Mouse (Mus musculus) midbrain, embryonic 14.5 days (tissue): ENCODE results near the gene Carns1. TPM values are rescaled to one million over a fixed set of nuclear protein-coding genes. Genes with fewer than 3 reads are reported as not detected.

Source experiments
- ATAC-seq: fragments of 200-750 bp; cut with Nextera tagmentation; 2 replicates; pipeline ENCODE4 v1.8.0; 2017; ENCODE audit warnings: moderate number of reproducible peaks, moderate library complexity; ENCODE audit not compliant: low FRiP score, low TSS enrichment
- DNase-seq: peaks from one replicate; pipeline ENCODE4 v3.0.0-alpha.2; 2015
- H3K27ac ChIP-seq: fragments of 300-500 bp; sonication (generic); replicated peaks from 2 replicates; pipeline ENCODE4 v1.5.1; 2014; ENCODE audit warnings: mild to moderate bottlenecking, low read depth, low read length, moderate library complexity
- H3K27me3 ChIP-seq: fragments of 300-500 bp; sonication (generic); 2 replicates; pipeline ENCODE4 v1.6.1; 2014; ENCODE audit warnings: low read length, control low read depth, mixed read lengths; ENCODE audit not compliant: control insufficient read depth, insufficient read depth
- H3K36me3 ChIP-seq: fragments of 300-500 bp; sonication (generic); 2 replicates; pipeline ENCODE4 v1.6.1; 2014; ENCODE audit warnings: low read length, control low read depth; ENCODE audit not compliant: control insufficient read depth, insufficient read depth
- H3K4me1 ChIP-seq: fragments of 300-500 bp; sonication (generic); 2 replicates; pipeline ENCODE4 v1.6.1; 2014; ENCODE audit warnings: mild to moderate bottlenecking, antibody characterized with exemption, low read length, control low read depth; ENCODE audit not compliant: control insufficient read depth, insufficient read depth
- H3K4me2 ChIP-seq: fragments of 300-500 bp; sonication (generic); 2 replicates; pipeline ENCODE4 v1.6.1; 2014; ENCODE audit warnings: mild to moderate bottlenecking, low read length, moderate library complexity
- H3K4me3 ChIP-seq: fragments of 300-500 bp; sonication (generic); replicated peaks from 2 replicates; pipeline ENCODE4 v1.5.1; 2014; ENCODE audit warnings: low read depth, low read length
- H3K9ac ChIP-seq: fragments of 300-500 bp; sonication (generic); replicated peaks from 2 replicates; pipeline ENCODE4 v1.6.1; 2014; ENCODE audit warnings: mild to moderate bottlenecking, low read length, moderate library complexity
- H3K9me3 ChIP-seq: fragments of 300-500 bp; sonication (generic); 2 replicates; pipeline ENCODE4 v1.6.1; 2016; ENCODE audit warnings: low read length, control low read depth, mixed read lengths; ENCODE audit not compliant: control insufficient read depth
- WGBS: fragments of 180-500 bp; shearing (Covaris S2); extraction: QIAGEN DNeasy Blood & Tissue Kit; methylation state at CpG from one replicate; pipeline ENCODE4 v1.1.7; 2014; 5-methylcytosine and 5-hydroxymethylcytosine counted together
- polyA plus RNA-seq: library from polyadenylated mRNA; unstranded; fragments of >200 nt; fragmentation: Nextera tagmentation; extraction: Ambion mirVana; gene quantifications from 2 replicates; pipeline ENCODE4 v1.2.1, GENCODE M21; 2014

Gene Carns1
- polyA plus RNA-seq, 1 experiment from 2014 or later, result 6.0 TPM

DNA sequence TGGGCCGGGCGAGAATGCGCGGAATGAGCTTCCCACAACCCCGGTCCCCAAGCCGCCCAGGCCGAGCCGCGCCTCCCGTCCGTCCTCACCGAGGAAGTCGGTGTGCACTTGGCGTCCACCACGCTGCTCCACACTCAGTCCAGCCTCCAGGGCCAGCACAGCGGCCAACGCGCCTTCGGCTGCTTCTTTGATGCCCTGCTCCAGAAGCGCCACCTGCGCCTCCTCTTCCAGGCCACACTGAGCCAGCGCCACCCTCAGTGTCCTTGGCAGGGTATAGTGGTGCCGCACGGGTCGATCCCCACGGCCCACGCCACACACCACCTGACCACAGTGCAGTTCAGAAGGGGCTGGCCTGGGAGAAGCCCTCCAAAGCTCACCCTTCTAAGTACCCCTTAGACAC lies 5.5 kb downstream of the Carns1 start:
- no peak for DNase-seq
- H3K36me3 ChIP-seq, result no peaks in the 10 kb centered on the region

DNA sequence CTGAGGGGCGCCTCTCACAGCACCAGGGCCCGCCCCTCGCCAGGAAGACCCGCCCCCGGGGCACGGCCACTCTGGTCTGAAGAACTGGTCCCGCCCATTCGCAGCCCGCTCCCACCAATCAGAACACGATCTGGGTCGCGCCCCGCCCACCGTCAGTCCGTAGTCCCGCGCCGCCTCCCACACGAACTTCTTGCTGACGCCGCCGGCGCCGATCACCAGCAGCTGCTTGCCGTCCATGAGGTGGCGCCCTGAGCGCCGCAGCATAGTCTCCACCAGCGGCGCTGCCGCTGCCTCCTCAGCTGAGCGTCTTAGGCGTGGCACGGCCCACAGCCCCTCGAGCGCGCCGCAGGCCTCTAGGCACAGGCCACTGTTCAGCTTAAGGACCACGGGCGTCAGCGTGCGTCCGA lies 5.9 kb downstream of the Carns1 start:
- ATAC-seq (peak; percentile 95), DNase-seq (peak; percentile 99)
- Histone ChIP-seq H3K9ac (peak overlapping the region; percentile 78), H3K27me3 (no peaks in the 10 kb centered on the region), H3K9me3 (no peaks in the 10 kb centered on the region), H3K4me3 (peak overlapping the region; percentile 43), H3K27ac (peak overlapping the region; percentile 92), H3K4me2 (peak overlapping the region; percentile 91), H3K4me1 (peaks cover 7% of the 10 kb centered on the region; the same call in 1 of the 2 replicates), H3K36me3 (no peaks in the 10 kb centered on the region)
- WGBS, result under 1% methylated on average over 43 of the region's 43 CpGs

More for the DNA sequence above, 5.5 kb downstream of the Carns1 start:
- H3K27ac ChIP-seq, result peak overlapping the region; percentile 92
- peak overlapping the region; percentile 91 for H3K4me2 ChIP-seq
- peak overlapping the region; percentile 43 for H3K4me3 ChIP-seq
- H3K9me3 ChIP-seq, result no peaks in the 10 kb centered on the region
- whole genome bisulfite sequencing, result 4% methylated on average over 27 of the region's 27 CpGs
- H3K27me3 ChIP-seq, result no peaks in the 10 kb centered on the region
- ATAC-seq, result peak; percentile 54
- H3K9ac ChIP-seq, result peak overlapping the region; percentile 78
- H3K4me1 ChIP-seq, result peaks cover 7% of the 10 kb centered on the region

DNA sequence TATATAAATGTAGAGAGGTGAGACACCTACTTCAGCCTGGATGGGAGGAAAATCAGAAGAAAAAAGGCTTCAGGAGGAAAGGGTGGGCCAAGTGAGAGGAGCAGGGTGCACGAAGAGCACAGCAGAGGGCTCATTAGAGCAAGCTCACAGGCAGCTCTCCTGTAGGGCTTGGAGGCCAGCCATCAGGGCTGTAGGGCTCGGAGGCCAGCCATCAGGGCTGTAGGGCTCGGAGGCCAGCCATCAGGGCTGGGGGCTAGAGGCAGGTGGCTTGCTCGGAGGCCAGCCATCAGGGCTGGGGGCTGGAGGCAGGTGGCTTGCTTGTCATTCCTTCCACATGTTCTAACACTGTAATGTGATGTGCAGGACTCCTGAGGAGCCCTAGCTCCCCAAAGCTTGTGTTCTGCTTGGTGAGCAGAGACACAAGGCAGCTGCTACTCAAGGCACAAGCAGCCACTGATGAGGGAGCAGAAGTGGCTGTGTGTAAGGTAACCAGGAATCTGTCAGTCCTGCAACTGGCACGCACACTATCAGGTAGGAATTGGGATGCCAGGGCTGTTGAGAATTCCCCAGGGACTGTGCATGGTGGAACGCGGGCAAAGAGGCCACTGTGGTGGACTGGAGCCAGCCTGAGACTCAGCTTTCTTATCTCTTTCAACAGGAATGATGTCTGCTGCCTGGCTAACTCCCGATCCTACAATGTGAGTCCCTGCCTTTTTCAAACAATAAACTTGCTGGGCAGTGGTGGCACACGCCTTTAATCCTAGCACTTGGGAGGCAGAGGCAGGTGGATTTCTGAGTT lies 8.4 kb downstream of the Carns1 start:
- Histone ChIP-seq H3K9me3 (no peaks in the 10 kb centered on the region), H3K9ac (no peak overlapping the region; the same call in 1 of the 2 replicates), H3K36me3 (peaks cover under 1% of the 10 kb centered on the region; the same call in 1 of the 2 replicates), H3K27ac (no peak overlapping the region), H3K4me2 (no peak overlapping the region), H3K4me3 (no peak overlapping the region), H3K27me3 (no peaks in the 10 kb centered on the region), H3K4me1 (peaks cover 21% of the 10 kb centered on the region)
- DNase-seq, result no peak
- no peak for ATAC-seq
- 78% methylated on average over 9 of the region's 9 CpGs for WGBS

DNA sequence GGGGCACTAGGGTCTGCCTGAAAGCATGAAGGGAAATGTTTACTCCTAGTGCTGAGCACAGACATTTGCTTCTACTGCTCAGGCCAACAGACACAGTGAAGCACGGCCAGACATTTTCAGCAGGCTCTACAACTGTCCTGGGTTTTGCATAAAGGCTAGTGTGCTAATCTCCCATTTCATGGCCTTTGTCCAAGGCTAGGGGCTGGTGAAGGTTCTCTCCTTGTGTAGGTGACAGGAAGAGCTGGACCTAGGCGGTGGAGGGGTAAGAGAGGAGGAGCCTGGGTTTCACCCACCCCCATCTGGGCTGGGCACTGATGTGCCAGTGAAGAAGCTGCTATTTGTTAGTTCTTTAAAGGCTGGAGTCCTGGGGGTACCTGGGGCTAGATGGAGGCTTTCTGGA lies 10.6 kb downstream of the Carns1 start:
- WGBS, result 82% methylated on average over 2 of the region's 2 CpGs
- H3K4me1 ChIP-seq, result peaks cover 13% of the 10 kb centered on the region
- ATAC-seq, result no peak
- no peak for DNase-seq
- no peaks in the 10 kb centered on the region for H3K9me3 ChIP-seq
- H3K9ac ChIP-seq, result no peak overlapping the region
- H3K36me3 ChIP-seq, result peaks cover 17% of the 10 kb centered on the region
- no peak overlapping the region for H3K4me3 ChIP-seq
- H3K27me3 ChIP-seq, result no peaks in the 10 kb centered on the region
- H3K4me2 ChIP-seq, result no peak overlapping the region
- no peak overlapping the region for H3K27ac ChIP-seq

DNA sequence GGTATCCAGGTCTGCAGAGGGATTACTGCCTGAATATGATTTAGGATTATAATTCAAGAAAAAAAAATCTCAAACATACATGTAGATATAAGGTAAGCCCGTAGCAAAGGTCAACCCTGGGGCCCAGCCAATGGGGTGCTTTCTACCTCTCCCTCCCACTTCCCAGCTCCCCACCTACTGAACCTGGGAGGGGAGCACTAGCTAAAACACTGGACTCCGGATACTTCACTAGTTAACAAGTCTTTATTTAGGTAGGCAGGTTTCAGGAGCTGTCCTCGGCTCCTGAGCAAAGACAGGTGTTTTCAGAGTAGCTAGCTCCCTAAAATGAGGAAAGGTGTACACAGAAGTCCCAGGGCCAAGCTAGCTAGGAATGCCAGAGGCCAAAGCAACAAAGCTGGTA lies 11.2 kb downstream of the Carns1 start:
- H3K27ac ChIP-seq, result peak overlapping the region; percentile 88

DNA sequence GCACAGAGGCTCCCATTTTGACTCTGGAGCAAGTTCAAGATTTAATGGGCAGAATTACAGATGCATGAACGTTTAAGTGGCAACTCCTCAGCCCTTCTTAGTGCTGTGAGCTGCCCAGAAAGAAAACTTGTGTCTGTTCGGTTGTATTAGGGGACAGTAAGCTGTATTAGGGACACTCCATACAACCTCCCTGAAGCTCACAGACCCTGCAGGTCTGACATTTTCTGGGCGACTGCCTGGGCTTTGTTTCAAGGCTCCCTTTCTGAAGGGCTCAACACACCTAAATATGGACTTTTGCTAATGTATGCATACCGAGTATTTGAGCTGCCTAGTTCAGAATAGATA lies 11.8 kb downstream of the Carns1 start:
- Histone ChIP-seq H3K9me3 (no peaks in the 10 kb centered on the region), H3K27me3 (no peaks in the 10 kb centered on the region), H3K4me1 (peaks cover 13% of the 10 kb centered on the region), H3K36me3 (peaks cover 29% of the 10 kb centered on the region), H3K27ac (peak overlapping the region; percentile 88), H3K4me2 (peak overlapping the region; percentile 72), H3K9ac (peak overlapping the region; percentile 67), H3K4me3 (peak overlapping the region; percentile 56)
- DNase-seq (no peak), ATAC-seq (peak; percentile 38; the same call in 1 of the 2 replicates)
- WGBS, result 34% methylated on average over 4 of the region's 4 CpGs

More for the DNA sequence above, 11.2 kb downstream of the Carns1 start:
- H3K4me1 ChIP-seq, result peaks cover 13% of the 10 kb centered on the region
- H3K9me3 ChIP-seq, result no peaks in the 10 kb centered on the region
- H3K9ac ChIP-seq, result peak overlapping the region; percentile 67; the same call in 1 of the 2 replicates
- ATAC-seq (no peak), DNase-seq (no peak)
- H3K4me2 ChIP-seq, result no peak overlapping the region
- peaks cover 23% of the 10 kb centered on the region for H3K36me3 ChIP-seq
- H3K27me3 ChIP-seq, result no peaks in the 10 kb centered on the region
- WGBS, result 84% methylated on average over 3 of the region's 3 CpGs
- H3K4me3 ChIP-seq, result no peak overlapping the region

DNA sequence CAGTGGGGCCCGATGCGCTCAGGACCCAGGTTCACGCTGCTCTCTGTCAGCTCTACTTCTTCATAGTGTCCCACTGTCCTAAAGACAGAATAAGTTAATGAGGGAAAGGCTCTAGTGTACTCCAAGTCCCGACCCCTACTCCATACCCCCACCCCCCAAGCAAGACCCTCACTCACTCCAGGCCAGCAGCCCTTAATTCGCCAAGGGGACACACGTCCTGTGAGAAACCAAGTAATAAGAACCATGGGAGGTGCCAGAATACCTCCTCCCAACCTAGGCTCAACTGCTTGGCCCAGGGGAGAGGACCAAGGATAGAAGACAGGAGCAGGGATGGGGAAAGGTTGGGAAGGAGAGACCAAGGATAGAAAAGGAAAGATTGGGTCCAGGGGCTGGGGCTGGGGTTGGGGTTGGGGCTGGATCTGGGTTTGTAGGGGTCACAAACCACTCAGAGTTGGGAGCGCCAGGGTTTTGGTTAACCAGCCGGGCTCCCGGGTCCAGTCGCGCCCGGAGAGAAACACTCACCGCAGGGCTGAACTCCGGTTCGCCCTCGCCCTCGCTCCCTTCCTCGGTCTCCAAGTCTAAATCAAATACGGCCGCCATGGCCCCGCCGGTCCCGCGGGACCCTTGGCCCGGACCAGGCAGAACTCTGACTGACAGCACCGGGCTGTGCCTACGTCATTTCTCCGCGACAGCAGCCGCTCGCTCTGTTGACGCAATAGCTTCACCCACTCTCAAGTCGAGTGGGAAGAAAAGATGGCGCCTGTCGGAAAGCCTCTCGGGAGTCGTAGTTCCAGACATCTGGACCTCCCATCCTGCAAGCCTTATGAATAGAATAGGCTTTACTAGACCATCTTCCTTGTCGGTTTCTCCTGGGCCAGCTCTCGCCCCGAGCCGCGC lies 12.4 kb downstream of the Carns1 start, which contains the start of gene Rps6kb2:
Gene Rps6kb2 (minus strand): TSS at position 709 of the 897 bp plus-strand sequence.
- DNase-seq (peak; percentile 98), ATAC-seq (peak; percentile 88)
- Histone ChIP-seq H3K4me1 (peaks cover 13% of the 10 kb centered on the region), H3K36me3 (peaks cover 35% of the 10 kb centered on the region), H3K27ac (peak within 1 kb of the TSS; percentile 88), H3K4me3 (peak within 1 kb of the TSS; percentile 56), H3K9me3 (no peaks in the 10 kb centered on the region), H3K4me2 (peak within 1 kb of the TSS; percentile 72), H3K9ac (peak within 1 kb of the TSS; percentile 67), H3K27me3 (no peaks in the 10 kb centered on the region)
- 7% methylated on average over 42 of the region's 42 CpGs for WGBS

DNA sequence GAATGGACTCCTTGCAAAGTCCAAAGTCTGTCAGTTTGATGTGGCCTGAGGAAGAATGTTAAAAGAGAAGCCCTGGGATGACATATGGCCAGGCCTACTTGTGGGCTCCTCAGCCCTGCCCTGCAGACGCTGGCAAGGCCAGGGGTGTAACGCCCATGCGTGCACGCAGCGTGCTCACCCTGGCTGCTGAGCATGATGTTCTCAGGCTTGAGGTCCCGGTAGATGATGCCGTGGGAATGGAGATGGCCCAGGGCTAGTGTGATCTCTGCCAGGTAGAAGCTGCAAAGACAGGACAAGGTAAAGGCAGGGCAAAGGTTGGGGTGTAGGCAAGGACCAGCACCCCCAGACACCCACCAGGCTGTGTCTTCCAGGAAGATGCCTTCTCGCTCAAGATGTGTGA lies 16.2 kb downstream of the Carns1 start:
- Histone ChIP-seq H3K27ac (no peak overlapping the region), H3K9ac (no peak overlapping the region), H3K4me1 (peaks cover 13% of the 10 kb centered on the region), H3K4me3 (no peak overlapping the region), H3K36me3 (peaks cover 62% of the 10 kb centered on the region), H3K27me3 (no peaks in the 10 kb centered on the region), H3K4me2 (no peak overlapping the region), H3K9me3 (no peaks in the 10 kb centered on the region)
- ATAC-seq (no peak), DNase-seq (no peak)
- 97% methylated on average over 8 of the region's 8 CpGs for WGBS
